Mouse (Mus musculus): ENCODE measurements at regions not wholly inside any gene's neighbourhood (a gene's known extent, or its start where the extent isn't known, plus 50 kb on each side); places are given as distances from the start of the nearest gene placed in this dataset.

DNA sequence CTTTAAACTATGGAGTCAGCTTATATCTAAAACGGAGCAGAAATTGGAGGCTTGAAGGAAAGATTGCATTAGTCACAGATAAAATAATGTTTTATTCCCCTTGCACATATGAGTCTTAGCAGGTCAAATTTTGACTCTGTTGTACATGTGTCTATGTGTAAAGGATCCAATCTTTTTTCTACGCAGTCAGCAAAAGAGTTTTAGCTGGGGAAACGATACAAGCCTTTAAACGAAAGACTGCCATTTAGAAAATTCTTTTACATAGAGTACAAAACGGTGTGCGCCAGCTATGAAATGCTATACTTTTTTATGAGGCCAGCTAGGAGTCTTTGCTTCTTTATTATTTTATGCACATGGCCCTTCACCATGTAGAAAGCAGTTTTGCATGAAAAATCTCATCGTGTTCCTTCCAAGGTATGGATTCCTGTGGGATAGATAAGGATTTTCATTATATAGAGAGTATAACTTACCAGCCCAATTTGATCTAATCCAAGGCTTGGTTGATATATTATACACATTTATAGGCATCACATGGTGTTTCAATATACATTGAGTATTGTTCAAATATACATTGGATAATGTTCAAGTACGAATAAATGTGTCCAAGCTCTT, 116.0 kb upstream of the Thumpd2 start:
- DNase-seq = no peak

GRCm38 (mm10) chr17:81176306-81176705, 111.4 kb upstream of the Thumpd2 start:
- DNase-seq = no peak

GRCm38 (mm10) chr17:81175877-81176276, 111.0 kb upstream of the Thumpd2 start:
- no peak for DNase-seq

DNA sequence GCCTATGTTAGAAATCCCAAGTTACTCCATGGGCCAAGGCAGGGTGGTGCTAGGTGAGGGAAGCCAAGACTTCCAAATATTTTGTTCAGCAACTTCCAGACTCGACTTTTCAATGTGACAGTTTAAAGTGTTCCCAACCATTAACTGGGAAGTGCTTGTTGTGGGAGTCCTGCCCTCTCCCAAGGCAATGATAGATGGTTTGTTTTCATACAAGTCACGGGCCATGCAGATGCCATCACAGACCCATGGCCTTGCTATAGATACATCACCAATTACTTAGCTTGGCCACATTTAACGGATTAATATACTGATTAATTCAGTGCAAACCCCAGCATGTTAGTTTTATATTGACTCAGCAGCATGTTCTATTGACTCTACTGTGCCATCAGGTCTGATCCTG, 108.1 kb upstream of the Thumpd2 start:
- no peak for DNase-seq

DNA sequence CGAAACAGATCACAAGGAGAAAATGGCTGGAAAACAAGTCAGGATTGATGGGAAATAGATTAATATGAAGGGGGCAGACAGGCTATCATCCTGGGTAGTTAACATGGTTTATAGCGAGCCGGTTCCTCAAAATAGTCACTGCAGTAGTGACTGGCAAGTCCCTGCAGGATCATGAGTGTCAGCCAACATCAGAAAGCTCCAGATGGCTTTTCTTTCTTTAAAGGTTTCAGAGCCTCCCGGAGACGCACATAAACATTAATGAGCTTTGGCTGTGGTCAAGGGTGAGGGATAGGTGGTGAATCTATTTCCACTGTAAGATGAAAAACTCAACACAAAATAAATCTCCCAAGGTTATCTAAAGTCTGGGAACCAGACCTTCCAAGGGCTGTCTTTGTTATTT, 104.2 kb upstream of the Thumpd2 start:
- DNase-seq = no peak

GRCm38 (mm10) chr17:81150730-81151129, 85.8 kb upstream of the Thumpd2 start:
- DNase-seq = no peak

DNA sequence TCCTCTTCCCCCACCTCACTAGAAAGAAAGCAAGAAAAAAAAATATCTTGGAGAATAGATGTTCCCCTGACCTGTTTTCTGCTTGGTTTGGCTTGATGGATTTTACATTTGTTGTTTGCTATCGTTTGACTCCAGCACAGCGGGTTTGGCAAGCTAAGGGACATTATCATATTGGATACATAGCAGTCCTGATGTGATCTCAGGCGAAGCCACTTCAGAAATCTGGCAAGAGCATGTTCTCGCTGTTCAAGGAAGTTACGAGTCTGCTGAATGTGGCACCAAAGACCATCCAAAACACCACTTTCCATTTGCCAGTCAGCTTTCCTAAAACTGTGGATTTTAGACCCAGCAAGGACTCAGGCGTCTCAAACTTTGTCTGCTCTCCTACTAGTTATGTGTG, 69.8 kb upstream of the Thumpd2 start:
- DNase-seq = no peak

DNA sequence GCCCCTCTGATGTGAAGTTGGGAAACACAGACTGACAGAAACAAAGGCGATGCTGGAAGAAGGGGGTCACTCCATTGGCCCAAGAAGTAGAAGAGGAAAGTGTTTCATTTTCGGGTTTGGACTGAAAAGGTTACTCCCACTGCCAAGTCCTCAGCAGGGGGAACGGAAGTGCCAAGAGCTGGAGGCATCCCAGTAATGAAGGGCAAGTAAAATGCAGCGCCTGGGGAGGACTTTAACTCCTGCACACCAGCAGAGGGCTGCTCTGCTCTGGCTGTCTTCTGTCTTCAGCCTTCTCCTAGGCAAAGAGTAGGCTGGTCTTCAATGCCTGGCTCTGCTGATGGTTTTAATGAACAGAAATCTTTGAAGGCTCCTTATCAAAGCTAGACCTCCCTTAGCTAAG, 68.3 kb upstream of the Thumpd2 start:
- peak; percentile 2 for DNase-seq

All from embryo, embryonic 11 days (tissue).